Mouse (Mus musculus): Measurements from ENCODE around the gene D130043K22Rik. TPM values are rescaled to one million over a fixed set of nuclear protein-coding genes. Genes with fewer than 3 reads are reported as not detected.

D130043K22Rik gene
- polyA plus RNA-seq, 1 experiment from 2014 or later, result not detected

DNA sequence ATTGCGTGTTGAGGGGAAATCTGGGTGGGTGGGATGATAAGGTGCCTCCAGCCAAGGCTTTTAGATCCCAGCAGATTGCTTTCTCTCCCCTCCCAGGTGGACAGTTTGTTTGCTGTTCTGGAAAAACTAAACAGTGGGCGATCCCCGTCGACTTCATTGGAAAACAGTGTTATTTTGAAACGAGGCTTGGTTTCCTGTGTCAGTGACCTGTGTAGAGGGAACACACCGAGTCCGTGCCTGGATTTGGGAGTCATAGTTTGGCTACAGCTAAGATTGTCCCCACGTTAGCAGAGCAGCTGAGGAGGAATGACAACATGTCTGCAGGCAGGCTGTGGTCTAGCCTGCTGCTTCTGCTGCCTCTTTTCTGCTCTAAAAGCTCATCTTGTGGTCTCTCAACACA, 98.4 kb downstream of the D130043K22Rik start:
- H3K9me3 ChIP-seq (replicated peaks; ENCODE audit: control insufficient read depth, low read length), result no peaks in the 10 kb centered on the region
- H3K4me1 ChIP-seq (ENCODE audit: control insufficient read depth, insufficient read depth, low read length), result peaks cover 4% of the 10 kb centered on the region
- H3K4me2 ChIP-seq (ENCODE audit: low read depth, low read length), result no peak overlapping the region
- no peaks in the 10 kb centered on the region for H3K36me3 ChIP-seq (ENCODE audit: control insufficient read depth, insufficient read depth)
- H3K27me3 ChIP-seq (ENCODE audit: control insufficient read depth, insufficient read depth, low read length), result no peaks in the 10 kb centered on the region; the same call in 1 of the 2 replicates
- no peak overlapping the region for H3K4me3 ChIP-seq (ENCODE audit: low read length)
- WGBS, result 53% methylated on average over 8 of the region's 8 CpGs
- H3K27ac ChIP-seq (ENCODE audit: low read length), result no peak overlapping the region
- ATAC-seq (replicated peaks; ENCODE audit: extremely low read depth, insufficient read depth, low FRiP score), result no peak
- H3K9ac ChIP-seq (ENCODE audit: low read length), result no peak overlapping the region

DNA sequence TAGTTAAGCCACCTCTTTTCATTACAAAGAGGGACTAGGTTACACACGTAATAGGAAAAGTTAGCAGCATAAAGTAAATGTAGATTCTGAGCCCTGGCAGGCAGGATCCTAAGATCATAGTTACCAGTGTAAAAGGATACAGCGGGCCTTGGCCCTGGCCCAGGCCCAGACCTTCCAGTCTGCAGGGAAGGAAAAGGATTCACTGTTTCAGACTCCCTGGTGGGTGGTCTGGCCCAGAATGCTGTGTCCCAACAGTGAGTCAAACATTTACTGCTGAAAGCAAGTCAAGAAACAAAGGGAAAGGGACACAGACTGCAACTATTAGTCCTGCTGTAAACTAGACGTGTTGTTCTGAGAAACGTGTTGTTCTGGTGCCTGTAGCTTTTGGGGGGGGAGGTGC, 100.6 kb downstream of the D130043K22Rik start:
- no peak overlapping the region for H3K4me2 ChIP-seq (ENCODE audit: low read depth, low read length)
- no peak overlapping the region for H3K4me3 ChIP-seq (ENCODE audit: low read length)
- WGBS, result 35% methylated on average over 4 of the region's 4 CpGs
- H3K9ac ChIP-seq (ENCODE audit: low read length), result no peak overlapping the region
- H3K27me3 ChIP-seq (ENCODE audit: control insufficient read depth, insufficient read depth, low read length), result no peaks in the 10 kb centered on the region; the same call in 1 of the 2 replicates
- ATAC-seq (replicated peaks; ENCODE audit: extremely low read depth, insufficient read depth, low FRiP score), result no peak
- H3K27ac ChIP-seq (ENCODE audit: low read length), result no peak overlapping the region
- H3K9me3 ChIP-seq (replicated peaks; ENCODE audit: control insufficient read depth, low read length), result no peaks in the 10 kb centered on the region
- H3K4me1 ChIP-seq (ENCODE audit: control insufficient read depth, insufficient read depth, low read length), result no peaks in the 10 kb centered on the region
- H3K36me3 ChIP-seq (ENCODE audit: control insufficient read depth, insufficient read depth), result no peaks in the 10 kb centered on the region

DNA sequence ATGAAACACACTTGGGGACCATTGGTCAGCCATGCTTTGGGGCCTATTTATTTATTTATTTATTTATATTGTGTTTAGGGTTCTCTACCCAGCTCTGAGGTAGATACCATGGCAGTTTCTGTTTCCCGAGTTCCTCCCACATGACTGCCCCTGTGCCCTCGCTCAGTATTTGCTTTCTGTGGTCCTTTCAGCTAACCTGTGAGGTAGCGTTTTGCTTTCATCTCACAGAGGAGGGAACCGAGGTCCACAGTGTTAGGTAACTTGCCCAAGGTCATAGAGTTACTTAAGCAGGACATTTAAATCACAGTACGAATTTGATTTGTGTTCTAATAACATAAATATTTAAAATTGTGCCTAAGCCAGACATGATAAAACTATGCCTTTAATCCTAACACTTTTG, 102.2 kb downstream of the D130043K22Rik start:
- Histone ChIP-seq H3K9ac (ENCODE audit: low read length) (no peak overlapping the region), H3K4me3 (ENCODE audit: low read length) (no peak overlapping the region), H3K36me3 (ENCODE audit: control insufficient read depth, insufficient read depth) (no peaks in the 10 kb centered on the region), H3K9me3 (replicated peaks; ENCODE audit: control insufficient read depth, low read length) (no peaks in the 10 kb centered on the region), H3K4me2 (ENCODE audit: low read depth, low read length) (no peak overlapping the region), H3K27me3 (ENCODE audit: control insufficient read depth, insufficient read depth, low read length) (no peaks in the 10 kb centered on the region; the same call in 1 of the 2 replicates), H3K4me1 (ENCODE audit: control insufficient read depth, insufficient read depth, low read length) (no peaks in the 10 kb centered on the region), H3K27ac (ENCODE audit: low read length) (no peak overlapping the region)
- WGBS, result 80% methylated on average over 5 of the region's 5 CpGs
- no peak for ATAC-seq (replicated peaks; ENCODE audit: extremely low read depth, insufficient read depth, low FRiP score)

DNA sequence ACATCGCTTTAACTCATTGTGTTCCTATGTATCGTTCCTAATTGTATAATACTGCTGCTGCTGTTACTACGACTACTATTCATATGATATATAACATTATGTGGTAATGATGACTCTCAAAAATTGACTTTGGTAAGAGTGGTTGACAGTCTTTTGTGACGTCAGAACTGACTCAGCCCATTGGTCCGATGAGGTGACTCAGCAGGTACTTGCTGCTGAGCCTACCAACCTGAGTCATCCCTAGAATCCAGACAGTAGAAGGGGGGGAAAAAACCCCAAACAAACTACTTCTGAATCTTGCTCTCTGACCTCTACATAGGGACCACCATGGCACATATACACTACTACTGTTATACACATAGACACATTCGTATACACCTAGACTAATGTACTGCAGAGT, 103.9 kb downstream of the D130043K22Rik start:
- 82% methylated on average over 6 of the region's 6 CpGs for WGBS
- Histone ChIP-seq H3K4me1 (ENCODE audit: control insufficient read depth, insufficient read depth, low read length) (no peaks in the 10 kb centered on the region), H3K4me2 (ENCODE audit: low read depth, low read length) (no peak overlapping the region), H3K4me3 (ENCODE audit: low read length) (no peak overlapping the region), H3K27me3 (ENCODE audit: control insufficient read depth, insufficient read depth, low read length) (no peaks in the 10 kb centered on the region), H3K9ac (ENCODE audit: low read length) (no peak overlapping the region), H3K27ac (ENCODE audit: low read length) (no peak overlapping the region), H3K36me3 (ENCODE audit: control insufficient read depth, insufficient read depth) (no peaks in the 10 kb centered on the region), H3K9me3 (replicated peaks; ENCODE audit: control insufficient read depth, low read length) (no peaks in the 10 kb centered on the region)
- ATAC-seq (replicated peaks; ENCODE audit: extremely low read depth, insufficient read depth, low FRiP score), result no peak

Other genes with a start within 250 kb of the D130043K22Rik start
- not detected in 2 replicates for gene Armh2, start 103.9 kb upstream of the D130043K22Rik start, polyA plus RNA-seq (2015; fragmentation: Nextera tagmentation; extraction: Ambion mirVana)
- 108 and 118 TPM in 2 replicates for gene Gmnn, start 83.2 kb upstream of the D130043K22Rik start, polyA plus RNA-seq (2015; fragmentation: Nextera tagmentation; extraction: Ambion mirVana)
- 12.6 and 13.5 TPM in 2 replicates for gene BC005537, start 43.5 kb upstream of the D130043K22Rik start, polyA plus RNA-seq (2015; fragmentation: Nextera tagmentation; extraction: Ambion mirVana)
- 326 and 343 TPM in 2 replicates for gene Acot13, start 13.6 kb upstream of the D130043K22Rik start, polyA plus RNA-seq (2015; fragmentation: Nextera tagmentation; extraction: Ambion mirVana)
- 31.4 and 33.7 TPM in 2 replicates for gene Tdp2, start 13.5 kb upstream of the D130043K22Rik start, polyA plus RNA-seq (2015; fragmentation: Nextera tagmentation; extraction: Ambion mirVana)
- gene Aldh5a1, start 92.5 kb downstream of the D130043K22Rik start, polyA plus RNA-seq (2015; fragmentation: Nextera tagmentation; extraction: Ambion mirVana), result 13.4 and 14.0 TPM in 2 replicates
- gene Gpld1, start 98.0 kb downstream of the D130043K22Rik start, polyA plus RNA-seq (2015; fragmentation: Nextera tagmentation; extraction: Ambion mirVana), result 0.25 and 0.55 TPM in 2 replicates
- gene Mrs2, start 175.2 kb downstream of the D130043K22Rik start, polyA plus RNA-seq (2015; fragmentation: Nextera tagmentation; extraction: Ambion mirVana), result 15.8 and 18.6 TPM in 2 replicates
- 1.0 TPM in 2 replicates for gene Dcdc2a, start 210.9 kb downstream of the D130043K22Rik start, polyA plus RNA-seq (2015; fragmentation: Nextera tagmentation; extraction: Ambion mirVana)